Mouse (Mus musculus) kidney, adult 2 months (tissue): ENCODE data around the gene Prrxl1.

ENCODE experiments used
- CTCF ChIP-seq: fragments of 200-500 bp; conservative IDR thresholded peaks from 2 replicates; pipeline ENCODE4 v1.5.1; 2011; ENCODE audit warnings: low read depth, mild to moderate bottlenecking, control low read depth, low read length, moderate library complexity, mixed read lengths; ENCODE audit not compliant: insufficient read depth, insufficient read length
- POLR2A ChIP-seq: fragments of 200-500 bp; IDR thresholded peaks from one replicate; pipeline ENCODE4 v1.6.1; 2011; ENCODE audit warnings: low read depth, low read length, control low read depth

DNA sequence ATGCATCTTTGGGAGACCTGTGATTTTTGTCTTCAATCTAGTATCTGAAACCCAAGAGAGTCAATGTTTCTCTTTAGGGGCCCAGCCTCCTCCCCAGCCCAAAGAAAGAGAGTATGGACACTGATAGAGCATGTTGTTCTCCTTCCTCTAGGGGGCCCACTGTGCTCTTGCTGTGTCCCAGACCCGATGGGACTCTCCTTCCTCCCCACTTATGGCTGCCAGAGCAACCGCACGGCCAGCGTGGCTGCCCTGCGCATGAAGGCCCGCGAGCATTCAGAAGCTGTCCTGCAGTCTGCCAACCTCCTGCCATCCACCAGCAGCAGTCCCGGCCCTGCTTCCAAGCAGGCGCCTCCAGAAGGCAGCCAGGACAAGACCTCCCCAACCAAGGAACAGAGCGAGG is 29.4 kb downstream of the Prrxl1 start:
- TF ChIP-seq CTCF (no peak), POLR2A (no peak)
